ENCODE assay signal across 15 mouse cellular contexts in genomic region chr8:23571338-23571737, GRCm38 (mm10).
"Had no signal": no experiment of that assay in that cellular context is flagged by ENCODE, and none has a peak within 500 bp of the region (broad histone marks: within the 10 kb centered on the region; RNA-seq: fewer than 3 reads in every experiment).

No protein-coding gene starts in this region.

- DNase-seq: lung, adult 18-20 months; lung, embryonic 14.5 days; lung, postnatal 10 days; lung, postnatal 4 days; midbrain, embryonic 14.5 days; right cerebral cortex, postnatal 14 days; thymus, adult 2 months; thymus, postnatal 25 days; thymus, postnatal 4 days had no signal

- H3K27ac ChIP-seq: liver, embryonic 14.5 days; midbrain, embryonic 10.5 days; midbrain, embryonic 12.5 days; neural tube, embryonic 12.5 days; stomach, embryonic 15.5 days; stomach, postnatal 0 days had no signal

- H3K9ac ChIP-seq: liver, embryonic 14.5 days; lung, embryonic 14.5 days; midbrain, embryonic 12.5 days; neural tube, embryonic 12.5 days; stomach, embryonic 15.5 days had no signal

- H3K4me1 ChIP-seq: midbrain, embryonic 10.5 days; midbrain, embryonic 12.5 days; neural tube, embryonic 12.5 days; stomach, embryonic 15.5 days had no signal

- H3K4me2 ChIP-seq: lung, embryonic 14.5 days; midbrain, embryonic 12.5 days; neural tube, embryonic 12.5 days; stomach, embryonic 15.5 days had no signal

- H3K27me3 ChIP-seq: midbrain, embryonic 12.5 days; neural tube, embryonic 12.5 days; stomach, embryonic 15.5 days had no signal

- H3K36me3 ChIP-seq: midbrain, embryonic 10.5 days; midbrain, embryonic 12.5 days; neural tube, embryonic 12.5 days; stomach, embryonic 15.5 days had no signal

- H3K9me3 ChIP-seq: midbrain, embryonic 10.5 days; midbrain, embryonic 12.5 days; neural tube, embryonic 12.5 days; stomach, embryonic 15.5 days had no signal

- H3K4me3 ChIP-seq: midbrain, embryonic 10.5 days; midbrain, embryonic 12.5 days; neural tube, embryonic 12.5 days; stomach, embryonic 15.5 days had no signal
